Mouse (Mus musculus) left cerebral cortex, postnatal 10 days (tissue): ENCODE results near the gene Gm16513. TPM values are rescaled to one million over a fixed set of nuclear protein-coding genes. Genes with fewer than 3 reads are reported as not detected.
"Not testable (repeated sequence)": the region's sequence is repeated elsewhere in the genome, so short reads cannot be mapped to it uniquely, and the experiment has no call there.

Source experiments
- DNase-seq, 2 experiments: peaks; one replicate each; pipeline ENCODE4 v3.0.0; 2021 to 2022; ENCODE audit warnings: low spot score in 2 of 2, mixed read lengths in 1 of 2; ENCODE audit errors: extremely low spot score in 1 of 2
- intact Hi-C: fragments of 180-260 bp; cut with DNase I; formaldehyde crosslinking; loops from one replicate; pipeline ENCODE4 v1.15.1; 2025
- total RNA-seq, 2 experiments: library from RNA; stranded (reverse); gene quantifications; 2 replicates each; pipeline ENCODE4 v1.2.3; 2021

The Gm16513 gene
- not detected for total RNA-seq

DNA sequence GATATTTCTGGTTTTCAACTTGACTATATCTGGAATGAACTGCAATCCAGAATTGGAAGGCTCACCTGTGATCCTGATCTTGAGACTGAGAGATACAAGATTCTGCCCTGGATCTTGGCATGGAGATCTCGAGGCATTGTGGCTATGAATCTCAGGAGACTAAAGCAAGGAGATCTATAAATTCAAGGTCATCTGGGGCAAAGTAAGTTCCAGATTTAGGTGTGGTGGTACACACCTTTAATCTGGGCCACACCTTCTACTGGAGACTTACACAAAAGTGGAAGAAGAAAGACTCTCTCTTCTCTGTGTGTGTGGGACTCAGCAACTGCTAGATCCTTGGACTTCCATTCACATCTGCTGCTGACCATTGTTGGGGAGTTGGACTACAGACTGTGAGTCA, at the start of gene Gm16513:
Gm16513 (plus strand) TSS at position 301 of the 400 bp plus-strand sequence.
- DNase-seq, intact Hi-C loops: not testable (repeated sequence)

Other genes starting within 250 kb of the Gm16513 start
- not detected for gene Gm6367, start 194.0 kb upstream of the Gm16513 start, total RNA-seq
- not detected for gene Gm7942, start 75.7 kb upstream of the Gm16513 start, total RNA-seq
- not detected for gene Gm10424, start 90.1 kb downstream of the Gm16513 start, total RNA-seq
- not detected for gene Gm3259, start 123.3 kb downstream of the Gm16513 start, total RNA-seq